Mouse (Mus musculus) urinary bladder, postnatal 14 days (tissue): ENCODE measurements at regions not wholly inside any gene's neighbourhood (a gene's known extent, or its start where the extent isn't known, plus 50 kb on each side); places are given as distances from the start of the nearest gene placed in this dataset.

ENCODE experiments used
- DNase-seq: peaks from one replicate; pipeline ENCODE4 v3.0.0; 2021; ENCODE audit warnings: low spot score

GRCm38 (mm10) chr10:98765786-98766419, 148.3 kb upstream of the Atp2b1 start:
- DNase-seq: no peak

GRCm38 (mm10) chr10:98779783-98780182, 134.4 kb upstream of the Atp2b1 start:
- no peak for DNase-seq

DNA sequence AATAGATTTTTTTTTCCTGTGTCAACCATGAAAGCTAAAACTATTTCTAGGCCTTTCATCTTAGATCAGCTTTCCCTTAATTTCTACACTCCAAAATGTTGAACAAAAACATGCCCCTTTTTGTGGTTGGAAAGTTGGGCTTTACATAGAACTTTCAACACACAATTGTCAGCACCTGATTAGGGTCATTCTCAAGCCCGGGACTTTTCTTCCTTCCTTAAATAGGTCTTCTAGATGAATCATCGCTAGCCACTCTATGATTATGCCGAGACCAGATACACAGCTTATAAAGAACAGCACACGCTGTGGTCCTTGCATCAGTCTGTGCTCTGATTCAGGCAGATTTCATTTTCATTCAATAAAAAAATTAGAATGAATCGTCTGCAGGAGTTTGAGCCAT, 133.3 kb upstream of the Atp2b1 start:
- no peak for DNase-seq

DNA sequence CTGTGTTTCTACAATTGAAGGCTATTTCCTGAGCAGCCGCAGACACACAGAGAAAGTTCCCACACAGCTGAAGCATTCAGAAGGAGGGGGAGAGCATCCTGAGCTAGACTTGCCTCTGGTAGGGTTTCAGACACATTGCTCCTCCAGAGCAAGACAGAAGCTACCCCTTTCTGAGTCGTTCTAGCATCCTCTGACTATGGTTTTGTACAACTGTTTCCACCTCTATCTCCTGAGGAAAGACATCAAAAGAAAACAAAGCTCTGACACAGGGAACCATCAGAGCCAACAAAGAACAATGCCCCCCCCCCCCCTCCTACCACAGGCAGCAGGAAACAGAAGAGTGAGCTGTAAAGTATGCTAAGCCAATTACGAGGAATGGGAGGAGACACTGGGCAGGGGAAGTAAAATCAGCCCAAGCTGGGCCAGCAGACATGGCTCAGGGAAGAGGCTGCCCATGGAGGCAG, 132.3 kb upstream of the Atp2b1 start:
- no peak for DNase-seq

DNA sequence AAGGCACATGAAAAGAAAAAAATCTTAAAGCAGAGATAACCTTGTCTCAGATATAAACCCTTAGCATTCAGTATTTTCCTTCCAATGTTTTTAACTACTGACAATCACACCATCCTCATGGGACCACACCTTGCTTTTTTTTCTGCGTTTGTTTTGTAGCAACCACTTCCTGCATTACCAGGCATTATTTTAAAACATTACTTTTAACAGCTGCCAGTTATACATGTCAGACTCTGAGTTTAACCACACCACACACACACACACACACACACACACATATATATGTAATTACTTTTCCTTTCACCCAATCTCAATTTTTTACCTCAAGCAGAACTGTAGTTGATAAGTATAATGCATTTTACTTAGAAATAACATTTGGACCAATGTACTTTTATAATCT, 128.8 kb upstream of the Atp2b1 start:
- no peak for DNase-seq

GRCm38 (mm10) chr10:98786089-98786488, 128.1 kb upstream of the Atp2b1 start:
- DNase-seq: no peak

DNA sequence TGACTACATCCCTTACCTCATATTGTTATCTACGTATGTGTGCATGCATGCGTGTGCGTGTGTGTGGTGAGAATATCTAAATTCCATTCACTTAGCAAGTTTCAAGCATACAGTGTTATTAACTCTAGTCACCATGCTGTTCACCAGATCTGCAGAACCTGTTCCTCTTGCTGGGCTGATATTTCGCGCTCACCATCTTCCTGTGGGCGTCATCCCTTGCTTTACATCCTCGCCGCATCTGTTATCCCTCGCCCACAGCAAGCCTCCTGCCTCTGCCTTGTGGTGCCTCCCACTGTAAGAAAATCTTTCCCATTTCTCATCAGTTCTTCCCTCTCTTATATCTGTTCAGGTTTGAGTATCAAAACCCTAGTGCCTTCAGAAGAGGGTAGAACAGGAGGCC, 124.4 kb upstream of the Atp2b1 start:
- no peak for DNase-seq

GRCm38 (mm10) chr10:98790456-98790855, 123.8 kb upstream of the Atp2b1 start:
- DNase-seq: no peak

- no peak for DNase-seq
Observed at GRCm38 (mm10) chr10:98792019-98792741, 122.0 kb upstream of the Atp2b1 start.

GRCm38 (mm10) chr10:98793926-98794536, 120.2 kb upstream of the Atp2b1 start:
- no peak for DNase-seq

DNA sequence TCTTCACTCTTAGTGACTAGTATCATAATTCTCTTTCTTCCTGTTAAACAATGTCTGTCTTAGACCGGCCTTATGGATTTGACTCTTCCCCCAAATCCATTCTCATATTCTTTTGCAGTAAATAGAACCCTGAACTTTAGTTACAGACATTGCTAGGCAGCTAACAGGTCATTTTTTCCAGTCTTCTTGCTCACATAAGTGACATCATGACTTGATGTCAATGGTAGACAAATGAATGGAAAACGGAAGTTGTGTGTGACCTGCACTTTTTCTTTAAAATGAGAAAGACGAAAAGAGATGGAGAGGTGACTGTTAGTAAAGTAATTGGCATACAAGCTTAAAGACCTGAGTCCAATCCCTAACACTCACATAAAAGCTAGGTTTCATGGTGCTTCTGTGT, 118.2 kb upstream of the Atp2b1 start:
- DNase-seq: no peak

DNA sequence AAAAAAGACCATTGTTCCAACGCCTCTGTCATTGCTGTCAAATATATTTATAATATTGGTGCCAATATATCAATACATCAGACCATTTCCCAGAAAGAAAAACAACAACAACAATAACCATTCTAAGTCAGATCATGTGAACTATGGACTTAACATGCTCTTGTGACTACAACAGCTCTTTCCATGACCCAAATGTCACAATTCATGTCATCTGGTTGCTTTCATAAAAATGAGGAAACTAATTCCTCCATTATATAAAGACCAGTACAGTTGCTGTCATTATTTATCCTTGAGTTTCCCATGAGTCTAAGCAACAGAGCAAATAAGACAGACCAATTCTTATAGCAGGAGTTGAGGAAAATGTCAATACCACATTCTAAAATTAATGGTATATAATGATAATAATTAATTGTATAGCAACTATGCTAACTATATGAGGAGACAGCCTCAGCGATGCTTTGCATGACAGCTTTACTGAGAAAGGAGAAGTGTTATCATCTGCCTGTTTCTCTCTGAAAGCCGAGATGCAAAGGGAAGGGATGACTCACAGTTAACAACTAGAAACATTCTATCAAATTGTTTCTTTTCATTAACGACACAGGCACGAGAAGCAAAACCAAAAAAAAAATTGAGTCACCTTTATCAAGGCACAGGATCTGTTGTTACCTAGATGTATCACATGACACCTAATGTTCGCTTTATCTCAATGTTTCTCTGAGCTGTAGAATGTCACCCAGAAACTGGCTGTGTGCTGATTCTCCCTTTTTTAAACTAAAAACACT, 115.4 kb upstream of the Atp2b1 start:
- no peak for DNase-seq

- no peak for DNase-seq
Observed at GRCm38 (mm10) chr10:98799830-98800229, 114.4 kb upstream of the Atp2b1 start.

DNA sequence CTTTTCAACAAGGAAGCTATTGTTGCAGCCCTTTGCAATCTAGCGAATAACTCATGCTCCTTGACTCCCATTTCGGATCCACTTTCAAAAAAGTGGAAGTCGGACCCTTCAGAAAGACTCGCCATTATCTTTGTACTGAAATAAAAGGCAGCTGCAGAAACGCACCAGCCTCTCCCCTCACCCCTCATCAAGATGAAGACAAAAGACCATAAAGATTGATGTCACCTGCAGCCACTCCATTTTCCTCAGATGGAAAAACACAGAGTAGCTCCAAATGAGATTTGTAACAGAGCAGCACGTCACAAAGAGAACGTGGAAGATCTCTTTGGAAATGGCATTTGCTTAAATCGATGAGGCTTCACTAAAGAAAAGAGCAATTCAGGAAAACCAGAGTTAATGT, 113.3 kb upstream of the Atp2b1 start:
- DNase-seq: no peak

DNA sequence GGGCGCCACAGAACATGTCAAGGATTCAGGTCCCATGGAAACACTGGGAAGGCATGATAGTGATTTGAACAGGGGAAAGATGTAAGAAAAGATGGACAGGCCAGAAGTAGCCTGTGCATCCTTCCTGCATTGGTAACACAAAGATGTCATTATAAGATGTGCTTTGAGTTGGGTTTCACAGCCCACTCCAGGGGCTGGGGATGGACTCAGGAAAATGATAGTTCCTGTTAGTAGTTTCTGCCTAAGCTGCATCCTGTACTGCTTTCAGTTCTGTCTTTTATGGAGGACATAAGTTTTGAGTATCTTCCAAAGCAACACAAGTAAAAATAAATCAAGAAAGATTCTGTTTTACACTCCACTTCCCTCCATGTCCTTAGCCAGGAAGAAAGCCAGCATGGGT, 109.2 kb upstream of the Atp2b1 start:
- no peak for DNase-seq

DNA sequence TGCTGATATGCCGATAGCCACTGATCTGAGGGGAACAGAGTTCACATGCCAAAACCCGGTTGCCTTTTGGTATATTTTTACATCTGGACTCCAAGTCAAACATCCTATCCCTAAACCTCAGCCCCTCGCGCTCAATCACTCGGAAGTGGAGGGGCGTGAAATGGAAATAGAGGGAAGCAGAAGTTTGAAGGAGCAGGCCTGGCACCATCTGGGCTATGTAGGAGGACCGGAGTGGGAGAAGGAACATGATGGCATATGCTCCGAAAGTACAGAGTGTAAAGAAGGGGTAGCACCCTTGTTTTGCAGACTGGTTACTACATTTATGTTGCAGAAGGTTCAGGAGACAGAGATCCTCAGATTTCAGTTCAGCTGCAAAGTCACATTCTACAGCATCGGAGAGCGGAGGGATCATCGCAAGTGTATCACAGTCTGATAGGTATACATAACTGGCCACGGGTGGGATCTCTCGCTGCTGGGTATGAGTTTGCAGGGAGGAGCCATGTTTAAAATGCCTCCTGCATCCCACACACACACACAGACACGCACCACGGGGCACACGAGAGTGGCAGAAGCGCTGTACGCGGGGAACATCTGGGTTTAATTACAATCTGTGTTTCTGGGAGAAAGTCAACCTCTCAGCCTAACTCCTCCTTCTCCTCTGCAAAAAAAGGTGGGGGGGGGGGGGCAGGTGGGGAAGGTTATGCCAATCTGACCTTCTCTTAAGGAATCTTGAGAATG, 107.2 kb upstream of the Atp2b1 start:
- DNase-seq: no peak

GRCm38 (mm10) chr10:98808644-98809043, 105.6 kb upstream of the Atp2b1 start:
- DNase-seq: no peak

DNA sequence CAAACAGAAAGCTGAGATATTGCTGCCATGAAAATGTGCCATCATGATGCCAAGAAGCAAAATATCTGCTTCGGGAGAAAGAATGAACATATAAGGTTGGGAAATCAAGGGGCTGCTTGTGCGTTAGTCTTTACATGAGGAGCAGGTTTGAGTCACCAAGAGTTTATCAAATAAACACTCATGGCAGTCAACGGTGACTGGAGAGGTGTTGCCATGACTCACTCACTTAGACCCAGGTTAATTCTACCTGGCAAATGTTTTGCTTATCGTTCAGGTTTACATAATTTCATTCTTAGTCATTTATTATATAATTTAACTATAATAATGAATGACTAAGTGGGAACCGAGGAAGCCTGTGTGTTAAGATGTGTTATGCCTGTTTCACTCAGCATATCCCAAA, 85.2 kb upstream of the Atp2b1 start:
- DNase-seq: no peak

DNA sequence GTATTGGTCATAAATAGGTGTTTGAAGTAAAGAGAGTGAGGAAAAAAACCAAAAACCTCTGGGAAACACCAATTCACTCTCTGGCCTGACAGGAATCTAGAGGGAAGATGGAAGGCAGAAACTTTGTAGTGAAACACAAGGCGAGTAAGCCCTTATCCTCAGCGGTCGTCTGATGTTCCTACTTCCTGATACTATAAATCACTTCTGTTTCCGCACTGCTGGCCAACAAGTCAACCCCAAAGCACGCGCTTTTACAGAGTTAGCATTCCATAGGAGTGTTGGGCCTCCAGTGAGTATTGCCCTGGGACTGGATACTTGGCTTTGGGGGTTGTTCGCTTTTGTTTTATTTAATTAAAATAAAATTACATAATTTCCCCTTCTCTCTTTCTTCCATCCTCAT, 82.7 kb upstream of the Atp2b1 start:
- DNase-seq: no peak

DNA sequence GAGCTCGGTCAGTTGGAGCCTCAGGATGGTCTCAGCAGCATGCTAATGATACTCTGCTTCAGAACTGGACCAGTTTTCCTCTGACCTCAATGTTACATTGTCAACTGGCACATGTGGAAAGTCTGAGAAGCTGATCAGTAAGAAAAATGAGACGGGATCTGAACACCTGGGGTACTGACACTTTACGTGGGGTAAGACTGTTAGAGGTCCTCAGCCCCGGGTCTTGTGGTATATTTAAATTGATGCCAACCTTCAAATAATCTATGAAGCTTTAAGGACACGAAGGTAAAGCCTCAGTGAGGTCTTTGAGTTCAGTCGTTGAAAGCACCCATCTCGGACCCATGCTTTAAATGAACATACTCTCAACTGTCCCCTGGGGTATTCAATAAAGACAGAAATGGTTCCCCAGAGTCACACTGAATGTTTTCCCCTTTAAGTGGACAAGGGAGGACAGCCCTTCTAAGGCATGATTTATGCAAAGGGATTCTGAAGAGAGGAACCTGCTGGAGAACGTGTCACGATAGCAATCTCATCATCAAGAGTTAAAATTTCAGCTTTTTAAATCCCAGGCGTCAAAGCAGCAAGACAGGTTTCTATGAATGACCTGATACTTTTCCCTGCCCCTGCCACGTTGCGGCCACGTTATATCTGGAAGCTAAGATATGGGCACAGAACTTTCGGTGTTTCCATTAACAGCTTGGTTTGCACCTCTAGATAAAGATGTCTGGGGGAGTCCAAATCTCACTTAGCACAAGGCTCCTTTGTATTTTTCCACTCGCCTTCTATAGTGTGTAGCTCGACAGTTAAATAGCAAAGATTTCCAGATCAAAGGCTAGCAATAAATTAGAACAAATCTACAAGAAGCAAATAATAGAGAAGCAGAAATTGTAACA, 76.7 kb upstream of the Atp2b1 start:
- no peak for DNase-seq
